24 mouse cellular contexts compared by ENCODE assay signal in genomic region chr5:102659061-102659460, GRCm38 (mm10).
DNase-seq lines count a peak whose midpoint lies in the region; ATAC-seq and TF ChIP-seq lines count a peak whose summit lies in the region.
"Had no signal": no experiment of that assay in that cellular context is flagged by ENCODE, and none has a peak within 500 bp of the region (broad histone marks: within the 10 kb centered on the region; RNA-seq: fewer than 3 reads in every experiment).

No protein-coding gene starts in this region.

- peaks cover 7% of the 10 kb centered on the region for H3K4me1 ChIP-seq in heart, embryonic 10.5 days
- H3K4me1 ChIP-seq in intestine, embryonic 16.5 days (ENCODE audit: control insufficient read depth, insufficient read depth, low read length) = no peaks in the 10 kb centered on the region
- no peaks in the 10 kb centered on the region for H3K4me1 ChIP-seq in intestine, embryonic 15.5 days (replicated peaks)
- H3K4me1 ChIP-seq in stomach, embryonic 14.5 days (ENCODE audit: control insufficient read depth, insufficient read depth, low read length) = peaks cover 6% of the 10 kb centered on the region; the same call in 1 of the 2 replicates
- no peaks in the 10 kb centered on the region for H3K4me1 ChIP-seq in stomach, postnatal 0 days (replicated peaks; ENCODE audit: control insufficient read depth, insufficient read depth)

- no peak overlapping the region for H3K27ac ChIP-seq in heart, embryonic 10.5 days
- peak overlapping the region; percentile 16; the same call in 1 of the 2 replicates for H3K27ac ChIP-seq in intestine, embryonic 16.5 days (ENCODE audit: low read length)
- no peak overlapping the region for H3K27ac ChIP-seq in intestine, embryonic 15.5 days
- H3K27ac ChIP-seq in stomach, embryonic 14.5 days (ENCODE audit: low read length) = 0 out of 2 replicates have a peak overlapping the region, but pooled peaks have one; percentile 22
- H3K27ac ChIP-seq in stomach, postnatal 0 days (replicated peaks) = no peak overlapping the region
- H3K27ac ChIP-seq: embryonic facial prominence, embryonic 12.5 days; embryonic facial prominence, embryonic 15.5 days; gastrocnemius, adult 2 months; hindbrain, embryonic 14.5 days had no signal

- no peak for TF ChIP-seq CTCF in stomach, postnatal 0 days (IDR thresholded peaks at IDR 0.05; ENCODE audit: low read depth)

- ATAC-seq in intestine, embryonic 16.5 days = no peak
- ATAC-seq in intestine, embryonic 15.5 days = no peak
- ATAC-seq in stomach, embryonic 14.5 days (ENCODE audit: insufficient number of reproducible peaks, insufficient read depth, low FRiP score, low read depth) = no peak
- ATAC-seq in stomach, postnatal 0 days (ENCODE audit: low FRiP score, low TSS enrichment) = no peak
- ATAC-seq: CD4-positive, CD25-positive, alpha-beta regulatory T cell, adult 4 months; forebrain, embryonic 14.5 days; forebrain, postnatal 0 days had no signal

- H3K4me3 ChIP-seq in heart, embryonic 10.5 days = no peak overlapping the region
- H3K4me3 ChIP-seq in intestine, embryonic 16.5 days (ENCODE audit: low read length) = no peak overlapping the region
- no peak overlapping the region for H3K4me3 ChIP-seq in intestine, embryonic 15.5 days (replicated peaks)
- no peak overlapping the region for H3K4me3 ChIP-seq in stomach, embryonic 14.5 days (ENCODE audit: low read depth, low read length)
- H3K4me3 ChIP-seq in stomach, postnatal 0 days (ENCODE audit: low read depth, low read length) = no peak overlapping the region
- H3K4me3 ChIP-seq: embryonic facial prominence, embryonic 12.5 days; embryonic facial prominence, embryonic 15.5 days; gastrocnemius, adult 2 months had no signal

- peak; percentile 20 for DNase-seq in heart, embryonic 10.5 days (ENCODE audit: low spot score)
- DNase-seq in heart, postnatal 10 days = no peak
- no peak for DNase-seq in stomach, postnatal 0 days (ENCODE audit: low spot score)
- no peak for DNase-seq in layer of hippocampus, postnatal 14 days (ENCODE audit: low spot score in 2 of 2)
- DNase-seq: adrenal gland, adult 2 months; adrenal gland, postnatal 14 days; cerebellum, adult 11 months; cerebellum, adult 2 months; cerebellum, adult 9-11 months; cerebellum, postnatal 36 days; forebrain, postnatal 0 days; gastrocnemius, adult 2 months; gastrocnemius, postnatal 14 days; heart, adult 18-20 months; heart, postnatal 36 days; kidney, adult 11 months had no signal

- no peak overlapping the region for H3K9ac ChIP-seq in intestine, embryonic 16.5 days (ENCODE audit: low read depth, low read length)
- no peak overlapping the region for H3K9ac ChIP-seq in intestine, embryonic 15.5 days
- H3K9ac ChIP-seq in stomach, embryonic 14.5 days (replicated peaks; ENCODE audit: low read depth, low read length) = no peak overlapping the region
- no peak overlapping the region for H3K9ac ChIP-seq in stomach, postnatal 0 days (ENCODE audit: low read length)
- H3K9ac ChIP-seq: embryonic facial prominence, embryonic 12.5 days; embryonic facial prominence, embryonic 15.5 days; forebrain, postnatal 0 days; hindbrain, embryonic 14.5 days had no signal

- H3K9me3 ChIP-seq in heart, embryonic 10.5 days = no peaks in the 10 kb centered on the region
- no peaks in the 10 kb centered on the region for H3K9me3 ChIP-seq in intestine, embryonic 16.5 days (ENCODE audit: control insufficient read depth, low read length)
- no peaks in the 10 kb centered on the region for H3K9me3 ChIP-seq in intestine, embryonic 15.5 days
- H3K9me3 ChIP-seq in stomach, embryonic 14.5 days (ENCODE audit: control insufficient read depth, low read depth, low read length) = no peaks in the 10 kb centered on the region
- no peaks in the 10 kb centered on the region for H3K9me3 ChIP-seq in stomach, postnatal 0 days (ENCODE audit: control insufficient read depth, low read length)
- H3K9me3 ChIP-seq: embryonic facial prominence, embryonic 12.5 days; embryonic facial prominence, embryonic 15.5 days had no signal

- no peaks in the 10 kb centered on the region for H3K36me3 ChIP-seq in heart, embryonic 10.5 days
- no peaks in the 10 kb centered on the region for H3K36me3 ChIP-seq in intestine, embryonic 16.5 days (ENCODE audit: control insufficient read depth, insufficient read depth, low read length)
- no peaks in the 10 kb centered on the region for H3K36me3 ChIP-seq in intestine, embryonic 15.5 days
- H3K36me3 ChIP-seq in stomach, embryonic 14.5 days (ENCODE audit: control insufficient read depth, insufficient read depth, low read length) = no peaks in the 10 kb centered on the region
- H3K36me3 ChIP-seq in stomach, postnatal 0 days (ENCODE audit: control insufficient read depth, insufficient read depth, low read length) = no peaks in the 10 kb centered on the region
- H3K36me3 ChIP-seq: embryonic facial prominence, embryonic 12.5 days; embryonic facial prominence, embryonic 15.5 days had no signal

- no peak for TF ChIP-seq EP300 in stomach, postnatal 0 days (optimal IDR thresholded peaks at IDR 0.05)

- intact Hi-C loops in heart, postnatal 10 days (cut with DNase I) = no loop called here

- no peaks in the 10 kb centered on the region for H3K27me3 ChIP-seq in heart, embryonic 10.5 days (ENCODE audit: insufficient read depth, poor library complexity, severe bottlenecking)
- H3K27me3 ChIP-seq in intestine, embryonic 16.5 days (replicated peaks; ENCODE audit: control insufficient read depth, insufficient read depth, low read length) = no peaks in the 10 kb centered on the region
- no peaks in the 10 kb centered on the region for H3K27me3 ChIP-seq in intestine, embryonic 15.5 days (replicated peaks)
- no peaks in the 10 kb centered on the region for H3K27me3 ChIP-seq in stomach, embryonic 14.5 days (ENCODE audit: control insufficient read depth, insufficient read depth, low read length)
- H3K27me3 ChIP-seq in stomach, postnatal 0 days (ENCODE audit: control insufficient read depth, insufficient read depth, low read length) = no peaks in the 10 kb centered on the region
- H3K27me3 ChIP-seq: embryonic facial prominence, embryonic 12.5 days; embryonic facial prominence, embryonic 15.5 days had no signal

- no peak overlapping the region for H3K4me2 ChIP-seq in intestine, embryonic 16.5 days (ENCODE audit: low read depth, low read length)
- no peak overlapping the region for H3K4me2 ChIP-seq in intestine, embryonic 15.5 days (replicated peaks)
- H3K4me2 ChIP-seq in stomach, embryonic 14.5 days (replicated peaks; ENCODE audit: low read depth, low read length) = no peak overlapping the region
- H3K4me2 ChIP-seq in stomach, postnatal 0 days (replicated peaks; ENCODE audit: low read depth) = no peak overlapping the region
- H3K4me2 ChIP-seq: embryonic facial prominence, embryonic 12.5 days; embryonic facial prominence, embryonic 15.5 days; hindbrain, embryonic 14.5 days had no signal

Comparison
In these comparisons a context has a peak if more than half of its experiments do, and no peak if none do; other contexts are left out.
1. H3K27ac ChIP-seq: peak in intestine, embryonic 16.5 days (single experiment) and stomach, embryonic 14.5 days (single experiment); none in heart, embryonic 10.5 days (single experiment), intestine, embryonic 15.5 days (single experiment) and stomach, postnatal 0 days (single experiment).